Mouse (Mus musculus) megakaryocyte, adult 5-6 weeks (primary cell): Measurements from ENCODE around the gene Ttc16. TPM values are rescaled to one million over a fixed set of nuclear protein-coding genes. Genes with fewer than 3 reads are reported as not detected.
A peak's percentile ranks its signal among the peaks of the same experiment; 100 is the strongest.

Source experiments
- ATAC-seq: 2 replicates; pipeline ENCODE4 v1.8.0; 2016; ENCODE audit warnings: mild to moderate bottlenecking, inconsistent platforms; ENCODE audit not compliant: poor library complexity, severe bottlenecking
- total RNA-seq, 2 experiments: library from RNA; stranded (forward) in 1 of 2; stranded (reverse) in 1 of 2; fragments of 153-499, 151-499 nt in 1 of 2; fragments of 221-1000, 200-1000 nt in 1 of 2; gene quantifications; 2 replicates each; pipeline versions ENCODE4 v1.2.3 to v1.2.4; 2015 to 2017

Ttc16 gene
- total RNA-seq, 2 experiments from 2014 or later: not detected

- ATAC-seq: peak; percentile 60
Measured at GRCm38 (mm10) chr2:32720681-32721229, 54.7 kb downstream of the Ttc16 start, which contains the start of gene Sh2d3c. Sh2d3c (plus strand) TSS chr2:32721055.

- ATAC-seq: no peak
Measured at GRCm38 (mm10) chr2:32720053-32720452, 55.4 kb downstream of the Ttc16 start.

- ATAC-seq: no peak
Measured at GRCm38 (mm10) chr2:32718761-32719160, 56.7 kb downstream of the Ttc16 start.

- ATAC-seq: peak; percentile 53
Measured at GRCm38 (mm10) chr2:32714987-32715425, 60.4 kb downstream of the Ttc16 start.

GRCm38 (mm10) chr2:32714117-32714986 is 61.1 kb downstream of the Ttc16 start:
- ATAC-seq: no peak; the same call in 1 of the 2 replicates

GRCm38 (mm10) chr2:32712934-32713817 is 62.3 kb downstream of the Ttc16 start, which contains the start of gene Cdk9:
Cdk9 (minus strand) TSS chr2:32713076.
- ATAC-seq: peak; percentile 41

- ATAC-seq: peak; percentile 43
Measured at GRCm38 (mm10) chr2:32712586-32712933, 62.9 kb downstream of the Ttc16 start.

GRCm38 (mm10) chr2:32712108-32712551 is 63.3 kb downstream of the Ttc16 start:
- no peak for ATAC-seq

GRCm38 (mm10) chr2:32711301-32712056 is 64.0 kb downstream of the Ttc16 start:
- no peak for ATAC-seq

- ATAC-seq: no peak
Measured at GRCm38 (mm10) chr2:32710425-32710824, 65.0 kb downstream of the Ttc16 start.

- ATAC-seq: no peak
Measured at GRCm38 (mm10) chr2:32709521-32710137, 65.8 kb downstream of the Ttc16 start.

GRCm38 (mm10) chr2:32708643-32709042 is 66.8 kb downstream of the Ttc16 start:
- ATAC-seq: no peak

Other genes with a start within 250 kb of the Ttc16 start
- 6.5 and 6.6 TPM in 2 replicates for gene Fam102a, start 240.3 kb downstream of the Ttc16 start, total RNA-seq (2015)
- 4.6 and 4.8 TPM in 2 replicates for gene Fam102a, start 240.3 kb downstream of the Ttc16 start, total RNA-seq (2017)
- 82.8 and 91.7 TPM in 2 replicates for gene Dpm2, start 204.8 kb downstream of the Ttc16 start, total RNA-seq (2015)
- gene Dpm2, start 204.8 kb downstream of the Ttc16 start, total RNA-seq (2017): 32.0 and 35.3 TPM in 2 replicates
- gene Pip5kl1, start 200.8 kb downstream of the Ttc16 start, total RNA-seq (2015): 0.31 TPM in 1 of 2 replicates, not detected in the other
- gene Pip5kl1, start 200.8 kb downstream of the Ttc16 start, total RNA-seq (2017): not detected in 2 replicates
- gene 9430097D07Rik, start 199.9 kb downstream of the Ttc16 start, total RNA-seq (2015): not detected in 2 replicates
- not detected in 2 replicates for gene 9430097D07Rik, start 199.9 kb downstream of the Ttc16 start, total RNA-seq (2017)
- gene St6galnac4, start 188.5 kb downstream of the Ttc16 start, total RNA-seq (2015): 5.8 and 9.2 TPM in 2 replicates
- 8.6 and 12.1 TPM in 2 replicates for gene St6galnac4, start 188.5 kb downstream of the Ttc16 start, total RNA-seq (2017)
- gene St6galnac6, start 175.9 kb downstream of the Ttc16 start, total RNA-seq (2015): 8.2 and 8.6 TPM in 2 replicates
- 13.1 and 13.3 TPM in 2 replicates for gene St6galnac6, start 175.9 kb downstream of the Ttc16 start, total RNA-seq (2017)
- not detected in 2 replicates for gene Ak1, start 153.9 kb downstream of the Ttc16 start, total RNA-seq (2015)
- not detected in 2 replicates for gene Ak1, start 153.9 kb downstream of the Ttc16 start, total RNA-seq (2017)
- gene Eng, start 129.0 kb downstream of the Ttc16 start, total RNA-seq (2015): 6.3 and 7.9 TPM in 2 replicates
- gene Eng, start 129.0 kb downstream of the Ttc16 start, total RNA-seq (2017): 2.0 and 2.2 TPM in 2 replicates
- gene Fpgs, start 71.5 kb downstream of the Ttc16 start, total RNA-seq (2015): 0.91 and 4.6 TPM in 2 replicates
- 2.6 and 3.0 TPM in 2 replicates for gene Fpgs, start 71.5 kb downstream of the Ttc16 start, total RNA-seq (2017)
- gene Cdk9, start 62.6 kb downstream of the Ttc16 start, total RNA-seq (2015): 82.1 and 84.4 TPM in 2 replicates
- gene Cdk9, start 62.6 kb downstream of the Ttc16 start, total RNA-seq (2017): 73.9 and 79.2 TPM in 2 replicates
- 49.8 and 56.2 TPM in 2 replicates for gene Sh2d3c, start 54.6 kb downstream of the Ttc16 start, total RNA-seq (2015)
- gene Sh2d3c, start 54.6 kb downstream of the Ttc16 start, total RNA-seq (2017): 30.1 and 38.2 TPM in 2 replicates
- gene 6330409D20Rik, start 34.6 kb downstream of the Ttc16 start, total RNA-seq (2015): not detected in 2 replicates
- not detected in 2 replicates for gene 6330409D20Rik, start 34.6 kb downstream of the Ttc16 start, total RNA-seq (2017)
- gene Tor2a, start 18.4 kb downstream of the Ttc16 start, total RNA-seq (2015): 19.0 and 24.2 TPM in 2 replicates
- gene Tor2a, start 18.4 kb downstream of the Ttc16 start, total RNA-seq (2017): 17.7 and 17.8 TPM in 2 replicates
- 0.57 TPM in 1 of 2 replicates, not detected in the other for gene Ptrh1, start 153 bp upstream of the Ttc16 start, total RNA-seq (2015)
- 0.88 and 5.4 TPM in 2 replicates for gene Ptrh1, start 153 bp upstream of the Ttc16 start, total RNA-seq (2017)
- not detected in 2 replicates for gene Cfap157, start 8.8 kb upstream of the Ttc16 start, total RNA-seq (2015)
- not detected in 2 replicates for gene Cfap157, start 8.8 kb upstream of the Ttc16 start, total RNA-seq (2017)
- 0.09 and 0.30 TPM in 2 replicates for gene Stxbp1, start 71.6 kb upstream of the Ttc16 start, total RNA-seq (2015)
- 0.48 and 1.3 TPM in 2 replicates for gene Stxbp1, start 71.6 kb upstream of the Ttc16 start, total RNA-seq (2017)
- gene Fam129b, start 100.5 kb upstream of the Ttc16 start, total RNA-seq (2015): 18.4 and 20.9 TPM in 2 replicates
- 38.3 and 40.7 TPM in 2 replicates for gene Fam129b, start 100.5 kb upstream of the Ttc16 start, total RNA-seq (2017)
- gene Rpl12, start 185.9 kb upstream of the Ttc16 start, total RNA-seq (2015): 1,104 and 1,138 TPM in 2 replicates
- 1,103 and 1,144 TPM in 2 replicates for gene Rpl12, start 185.9 kb upstream of the Ttc16 start, total RNA-seq (2017)
- 3.2 and 5.5 TPM in 2 replicates for gene Lrsam1, start 186.0 kb upstream of the Ttc16 start, total RNA-seq (2015)
- 7.2 and 10.6 TPM in 2 replicates for gene Lrsam1, start 186.0 kb upstream of the Ttc16 start, total RNA-seq (2017)
- gene Slc2a8, start 206.4 kb upstream of the Ttc16 start, total RNA-seq (2015): 1.4 and 1.5 TPM in 2 replicates
- 0.89 and 1.8 TPM in 2 replicates for gene Slc2a8, start 206.4 kb upstream of the Ttc16 start, total RNA-seq (2017)